Mouse (Mus musculus): ENCODE measurements around the gene Rtn1.

Gene Rtn1

DNA sequence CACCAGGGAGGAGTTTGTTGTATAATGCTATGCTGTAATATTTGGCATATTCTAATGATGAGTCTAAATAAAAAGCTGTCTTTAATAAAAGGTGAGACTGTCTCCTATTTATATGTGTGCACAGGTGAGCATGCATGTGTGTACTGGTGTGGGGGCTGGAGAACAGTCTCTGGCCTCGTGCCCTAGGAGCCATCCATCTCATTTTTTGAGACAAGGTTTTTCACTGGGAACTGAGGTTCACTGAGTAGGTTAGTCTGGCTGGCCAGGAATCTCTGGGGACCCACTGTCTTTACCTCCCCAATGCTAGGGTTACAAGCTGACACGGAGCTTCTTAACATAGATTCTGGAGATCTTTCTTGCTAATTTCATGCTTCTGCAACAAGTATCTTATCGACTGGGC lies 176.7 kb downstream of the Rtn1 start:
- no peak for DNase-seq (ENCODE audit: low read depth, low spot score)

DNA sequence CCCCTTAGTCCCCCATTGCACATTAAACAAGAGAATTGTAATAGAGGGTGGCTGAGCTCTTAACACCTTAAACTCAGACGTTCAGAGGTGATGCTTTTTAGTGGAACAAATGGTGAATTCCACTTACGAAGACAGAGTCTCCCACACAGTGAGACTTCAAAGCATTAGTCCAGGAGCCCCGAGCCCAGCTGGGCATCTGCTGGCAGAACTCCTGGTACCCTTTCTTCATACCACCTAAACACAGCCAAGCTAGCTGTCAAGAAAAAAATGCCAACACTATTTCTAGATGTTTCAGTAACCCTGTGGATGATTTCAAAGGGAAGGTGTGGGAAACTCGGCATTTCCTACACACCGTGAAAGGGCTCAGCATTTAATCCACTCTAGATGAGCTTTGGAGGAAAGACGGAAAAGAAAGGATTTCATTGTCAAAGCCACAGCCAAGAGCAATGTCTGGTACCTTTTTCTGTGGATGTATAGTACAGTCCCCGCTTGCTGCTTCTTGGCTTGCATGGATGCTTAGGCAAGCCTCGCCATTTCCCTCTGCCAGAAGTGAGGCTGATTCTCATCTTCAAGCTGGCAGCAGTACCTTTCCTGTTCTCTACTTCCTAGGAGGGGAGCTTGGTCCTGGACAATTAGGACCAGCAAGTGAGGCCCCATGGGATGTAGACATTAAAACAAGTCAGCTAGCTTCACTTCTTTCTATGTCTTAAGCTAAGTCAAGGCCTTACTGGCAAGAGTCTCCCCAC lies 179.2 kb downstream of the Rtn1 start:
- DNase-seq (ENCODE audit: low read depth, low spot score) = no peak

DNA sequence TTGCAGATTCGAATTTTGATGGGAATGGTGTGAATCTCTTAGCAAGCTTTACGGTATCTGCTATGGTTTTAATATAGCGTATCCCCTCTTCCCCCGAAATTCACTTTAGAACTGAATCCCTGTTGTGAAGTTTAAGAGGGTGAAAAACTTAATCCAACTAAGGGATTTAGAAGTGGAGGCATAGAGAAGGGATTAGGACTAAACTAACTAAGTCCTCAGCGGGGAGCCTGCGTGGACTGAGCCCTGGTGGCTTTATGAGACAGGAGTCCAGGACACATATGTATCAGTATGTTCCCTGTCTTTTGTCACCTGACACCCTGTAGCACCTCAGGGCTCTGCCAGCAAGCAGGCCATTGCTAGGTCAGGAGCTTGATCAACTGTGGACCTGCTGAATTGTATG lies 181.1 kb downstream of the Rtn1 start:
- DNase-seq (ENCODE audit: low read depth, low spot score) = no peak

DNA sequence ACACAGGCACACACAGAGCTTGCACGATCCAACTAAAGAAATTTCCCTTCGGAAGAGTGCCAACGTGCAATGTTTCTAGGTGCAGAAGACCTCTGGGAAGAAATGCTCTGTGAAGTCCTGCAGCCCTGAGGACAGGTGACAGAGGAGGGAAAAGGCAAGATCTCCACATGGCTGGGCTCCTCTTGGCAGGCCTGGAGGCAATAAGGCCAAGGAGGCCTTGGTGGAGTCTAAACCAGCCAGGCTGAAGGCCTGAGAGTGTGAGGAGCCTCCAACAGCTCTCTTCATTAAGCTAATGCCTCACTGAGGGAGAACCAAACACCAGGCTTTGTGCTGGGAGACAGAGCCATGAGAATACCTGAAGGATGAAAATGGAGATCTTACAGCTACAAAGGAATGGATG lies 183.5 kb downstream of the Rtn1 start:
- DNase-seq (ENCODE audit: low read depth, low spot score) = no peak

DNA sequence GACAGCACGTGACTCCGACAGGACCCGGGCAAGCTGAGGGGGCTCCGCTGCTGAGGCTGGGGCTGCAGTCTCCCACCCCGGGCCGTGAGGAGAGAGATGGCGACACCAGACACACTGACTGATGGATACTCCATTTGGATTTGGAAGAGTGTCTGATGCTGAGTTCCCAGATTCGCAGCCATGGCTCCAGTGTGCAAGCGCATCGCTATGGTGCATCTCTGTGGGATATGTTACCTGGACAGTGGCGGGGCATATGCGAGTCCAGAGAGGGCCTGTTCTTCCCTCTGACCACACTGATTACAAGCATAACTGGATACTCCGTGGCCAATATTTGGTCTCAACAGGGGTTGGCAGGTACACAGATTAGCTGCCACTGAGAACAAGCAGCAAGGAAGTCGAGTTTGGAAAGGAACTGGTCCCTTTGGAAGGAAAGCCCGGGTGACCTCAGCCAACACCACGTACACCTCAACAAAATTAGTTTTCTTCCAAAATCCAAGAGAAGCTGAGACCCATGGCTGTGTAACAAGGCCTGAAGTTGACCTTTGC lies 185.2 kb downstream of the Rtn1 start:
- DNase-seq (ENCODE audit: low read depth, low spot score) = no peak

DNA sequence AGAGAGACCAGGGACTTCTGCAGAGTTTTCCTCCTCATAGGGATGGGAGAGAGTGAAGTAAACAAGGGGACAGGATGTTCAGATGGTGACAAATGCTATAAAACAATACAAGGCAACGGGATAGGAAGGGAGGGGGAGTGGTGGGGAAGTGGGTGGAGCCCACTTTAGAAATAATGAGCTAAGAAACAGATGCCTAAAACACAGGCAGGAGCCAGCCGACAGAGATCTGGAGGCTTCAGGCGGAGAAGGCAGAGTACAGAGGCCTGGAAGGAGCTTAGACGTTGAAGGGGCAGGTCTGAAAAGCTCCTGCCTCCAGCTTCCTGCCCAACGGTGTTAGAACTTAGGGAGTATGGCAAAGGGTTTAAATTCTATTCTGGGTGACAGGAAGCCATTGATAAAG lies 195.3 kb downstream of the Rtn1 start:
- DNase-seq (ENCODE audit: low read depth, low spot score) = no peak

DNA sequence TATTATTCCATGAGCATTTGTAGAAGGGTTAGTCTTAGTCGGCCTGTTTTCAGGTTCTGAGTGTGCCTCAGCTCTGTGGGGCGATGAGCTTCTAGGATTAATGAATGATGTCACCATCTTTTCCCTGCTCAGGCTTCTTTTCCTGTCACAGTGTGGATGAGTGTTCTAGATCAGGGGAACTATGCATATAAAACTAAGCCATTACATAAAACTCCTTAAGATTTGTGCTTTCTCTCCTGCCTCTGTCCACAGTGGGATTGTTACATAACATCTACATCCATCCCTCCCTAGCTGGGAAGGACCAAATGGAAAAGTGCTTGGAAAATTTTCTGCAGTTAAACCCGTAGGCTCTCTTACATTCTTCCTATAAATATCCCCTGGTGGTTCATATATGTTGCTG lies 208.0 kb downstream of the Rtn1 start:
- no peak for DNase-seq (ENCODE audit: low read depth, low spot score)

DNA sequence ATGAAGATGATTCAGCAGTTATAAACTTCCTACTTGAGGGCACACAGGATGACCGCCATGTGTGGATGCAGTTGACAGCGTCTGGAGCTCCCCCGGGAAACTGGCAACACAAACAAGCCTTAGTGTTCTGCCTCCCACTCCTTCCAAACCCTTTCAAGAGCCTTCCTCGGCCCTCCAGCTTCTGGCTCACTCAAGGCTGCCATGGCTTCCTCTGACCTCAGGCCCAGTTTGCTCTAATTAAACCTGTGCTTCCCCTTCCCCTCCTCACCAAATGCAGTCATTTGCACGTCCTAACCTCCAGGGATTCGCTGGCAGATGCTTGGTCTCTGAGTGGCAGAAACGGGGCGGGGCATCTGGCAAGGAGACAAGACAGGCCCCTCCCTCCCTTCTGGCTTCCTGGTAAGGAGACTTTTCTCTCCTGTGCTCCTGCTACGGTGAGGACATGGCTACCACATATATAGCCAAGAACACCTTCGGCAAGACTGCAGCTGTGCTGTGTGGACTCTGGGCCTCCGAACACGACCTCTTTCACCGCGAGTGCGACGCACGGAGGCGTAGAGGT lies 210.8 kb downstream of the Rtn1 start:
- DNase-seq (ENCODE audit: low read depth, low spot score) = no peak

DNA sequence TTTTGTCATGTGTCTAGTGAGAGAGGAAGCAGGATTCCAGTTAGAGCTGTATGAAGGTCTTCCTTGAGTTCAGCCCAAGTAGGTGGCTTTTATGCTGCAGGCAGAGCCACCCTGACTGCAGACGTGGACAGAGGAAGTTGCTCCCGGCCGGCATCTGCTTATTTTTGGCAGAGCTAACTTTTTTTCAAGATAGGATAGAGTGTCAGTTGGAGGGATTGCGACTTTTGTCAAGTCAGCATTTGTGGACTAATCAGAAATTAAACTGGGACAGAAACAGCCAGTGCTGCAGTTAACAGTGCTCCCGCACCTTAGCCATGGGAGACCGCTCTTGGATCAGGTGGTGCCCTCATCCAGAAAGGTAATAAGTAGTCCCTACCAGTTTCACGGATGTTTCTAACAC lies 211.4 kb downstream of the Rtn1 start:
- DNase-seq (ENCODE audit: low read depth, low spot score) = no peak

DNA sequence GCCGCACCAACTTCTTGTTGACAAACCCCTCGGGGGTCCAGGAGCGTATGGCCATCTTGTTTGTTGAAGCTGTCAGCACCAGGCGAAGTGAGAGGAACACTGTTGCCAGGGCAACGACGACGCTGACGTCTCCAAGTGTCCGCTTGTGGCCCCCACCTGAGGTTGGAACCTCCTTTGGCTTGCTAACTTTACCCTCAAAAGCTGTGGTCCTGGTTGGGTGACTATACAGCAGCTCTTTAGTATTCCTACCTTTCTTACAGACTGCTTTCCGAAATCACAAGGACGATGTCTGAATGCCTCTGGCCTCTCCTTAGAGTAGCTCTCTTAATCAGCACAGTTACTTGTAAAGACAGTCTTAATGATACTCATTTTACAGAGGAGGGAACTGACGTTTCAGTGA lies 223.9 kb downstream of the Rtn1 start, which contains the start of gene Ccdc175:
Ccdc175 (minus strand) TSS at position 101 of the 400 bp plus-strand sequence.
- no peak for DNase-seq (ENCODE audit: low read depth, low spot score)

DNA sequence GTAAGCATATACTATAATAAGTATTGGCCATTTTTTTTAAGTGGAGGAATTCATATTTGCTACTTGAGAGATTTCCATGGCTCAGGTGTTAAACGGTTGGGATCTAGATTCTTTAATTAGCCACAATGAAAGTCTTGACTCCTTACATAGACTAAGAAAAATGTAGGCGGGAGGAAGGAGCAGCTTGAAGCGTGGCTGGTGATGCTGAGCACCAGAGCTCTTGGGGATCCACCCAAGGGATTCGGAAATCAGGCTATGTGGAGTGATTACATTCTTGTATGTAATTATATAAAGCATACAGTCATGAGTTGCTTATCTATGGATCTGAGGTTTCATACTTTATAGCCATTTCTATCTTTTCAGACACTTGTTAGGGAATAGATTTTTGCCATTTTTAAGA lies 229.3 kb downstream of the Rtn1 start:
- DNase-seq (ENCODE audit: low read depth, low spot score) = no peak

DNA sequence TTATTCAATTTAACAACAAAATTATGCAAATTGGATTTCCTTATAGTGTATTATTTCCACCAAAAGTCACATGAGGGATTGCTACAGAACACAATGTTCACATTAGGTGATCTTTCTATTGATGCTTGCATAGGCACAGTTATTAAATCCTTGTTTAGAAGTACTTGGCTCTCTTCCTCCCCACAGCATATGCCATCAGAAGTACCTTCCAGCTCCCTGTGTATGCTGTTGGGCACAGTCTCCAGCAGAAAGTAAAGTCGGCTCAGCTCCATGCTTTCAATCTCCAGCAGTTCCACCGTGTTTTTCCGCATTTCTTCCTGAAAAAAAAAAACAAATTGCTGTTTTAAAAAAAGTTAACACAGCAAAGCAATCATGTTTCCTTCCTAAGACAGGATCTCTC lies 230.5 kb downstream of the Rtn1 start:
- no peak for DNase-seq (ENCODE audit: low read depth, low spot score)

All from forelimb bud, embryonic 11.5 days (tissue).